Mouse (Mus musculus): ENCODE measurements at regions not wholly inside any gene's neighbourhood (a gene's known extent, or its start where the extent isn't known, plus 50 kb on each side); places are given as distances from the start of the nearest gene placed in this dataset.

DNA sequence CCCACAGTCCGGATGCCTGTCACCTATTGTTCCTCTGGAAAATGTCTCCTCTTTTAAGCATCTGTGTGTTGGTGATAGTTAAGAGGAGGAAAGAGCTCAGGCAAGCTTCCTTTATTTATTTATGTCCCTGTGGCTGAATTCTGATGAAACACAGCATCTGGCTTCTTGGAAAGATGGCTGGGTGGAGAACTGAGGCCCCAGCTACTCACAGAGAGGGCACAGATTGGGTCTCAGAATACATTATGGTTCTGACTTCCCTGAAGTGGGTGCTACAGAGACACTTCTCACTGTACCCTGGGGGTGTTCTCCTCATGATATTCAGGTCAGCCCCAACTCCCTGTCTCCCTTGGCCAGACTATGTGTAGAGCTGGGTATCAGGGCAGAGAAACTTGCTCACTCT, 408.3 kb downstream of the Rps24 start:
- no peak for TF ChIP-seq CTCF (IDR thresholded peaks at IDR 0.05; ENCODE audit: low read depth)
- ATAC-seq (replicated peaks; ENCODE audit: low FRiP score, low read depth) (no peak), DNase-seq (ENCODE audit: low spot score) (peak; percentile 19)
- Histone ChIP-seq H3K9ac (ENCODE audit: low read depth, low read length) (no peak overlapping the region), H3K36me3 (ENCODE audit: insufficient read depth, low read length) (no peaks in the 10 kb centered on the region), H3K4me1 (replicated peaks; ENCODE audit: insufficient read depth, low read length) (no peaks in the 10 kb centered on the region), H3K4me3 (replicated peaks; ENCODE audit: low read depth, low read length) (no peak overlapping the region), H3K9me3 (replicated peaks; ENCODE audit: low read length) (no peaks in the 10 kb centered on the region), H3K27ac (0 out of 2 replicates have a peak overlapping the region, but pooled peaks have one; percentile 5), H3K27me3 (ENCODE audit: insufficient read depth, low read length) (no peaks in the 10 kb centered on the region), H3K4me2 (ENCODE audit: low read length) (no peak overlapping the region)
- 59% methylated on average over 1 of the region's 1 CpGs for WGBS

DNA sequence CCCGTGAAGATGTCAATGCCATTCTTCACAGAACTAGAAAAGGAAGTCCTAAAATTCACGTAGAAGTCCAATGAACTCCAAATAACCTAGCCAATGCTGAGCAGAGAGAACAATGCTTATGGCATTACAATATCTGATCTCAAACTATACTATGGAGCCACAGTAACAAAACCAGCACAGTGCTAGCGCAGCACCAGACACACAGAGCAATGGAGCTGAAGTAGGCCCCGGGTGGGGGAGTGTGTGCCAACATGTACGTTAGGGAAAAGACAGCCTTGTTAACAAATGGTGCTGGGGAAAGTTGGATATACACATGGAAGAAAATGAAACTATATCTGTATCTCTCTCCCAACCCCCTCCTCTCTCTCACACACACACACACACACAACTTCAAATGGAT, 409.8 kb downstream of the Rps24 start:
- DNase-seq (ENCODE audit: low spot score): no peak
- ATAC-seq (replicated peaks; ENCODE audit: low FRiP score, low read depth): no peak
- Histone ChIP-seq H3K9me3 (replicated peaks; ENCODE audit: low read length) (no peaks in the 10 kb centered on the region), H3K36me3 (ENCODE audit: insufficient read depth, low read length) (no peaks in the 10 kb centered on the region), H3K4me2 (ENCODE audit: low read length) (no peak overlapping the region), H3K4me1 (replicated peaks; ENCODE audit: insufficient read depth, low read length) (no peaks in the 10 kb centered on the region), H3K27ac (no peak overlapping the region), H3K9ac (ENCODE audit: low read depth, low read length) (no peak overlapping the region), H3K27me3 (ENCODE audit: insufficient read depth, low read length) (no peaks in the 10 kb centered on the region), H3K4me3 (replicated peaks; ENCODE audit: low read depth, low read length) (no peak overlapping the region)
- no peak for TF ChIP-seq CTCF (IDR thresholded peaks at IDR 0.05; ENCODE audit: low read depth)
- 92% methylated on average over 5 of the region's 5 CpGs for WGBS

DNA sequence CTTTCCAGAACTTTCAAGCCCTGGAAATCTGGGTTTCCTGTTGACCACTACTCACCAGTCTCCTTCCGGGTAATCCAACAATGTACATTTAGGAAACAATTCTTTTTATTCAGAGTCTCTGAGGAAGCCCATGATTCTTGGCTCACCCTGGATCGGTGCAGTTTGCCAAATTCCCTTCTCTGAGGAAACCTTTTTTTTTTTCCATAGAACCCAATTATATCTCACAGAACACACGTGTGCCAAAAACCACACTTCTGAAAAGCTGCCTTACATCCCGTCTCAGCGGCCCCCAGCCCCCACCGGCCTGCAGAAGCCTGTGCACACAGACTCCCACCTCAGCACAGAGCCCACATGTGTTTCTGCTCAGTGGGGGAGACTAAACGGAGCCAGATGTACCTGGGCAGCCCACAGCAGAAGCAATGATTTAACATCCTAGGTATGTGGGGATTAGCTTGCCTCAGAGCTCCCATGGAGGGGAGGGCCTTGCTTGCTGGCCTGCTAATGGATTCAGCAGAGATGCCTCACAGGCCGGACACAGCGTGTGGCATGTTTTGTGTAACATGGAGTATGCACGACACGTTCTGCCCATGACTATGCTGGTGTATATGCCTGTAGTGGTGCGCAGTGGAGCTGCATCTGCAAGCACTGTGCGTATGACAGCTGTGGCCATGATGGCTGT, 413.7 kb downstream of the Rps24 start:
- Histone ChIP-seq H3K36me3 (ENCODE audit: insufficient read depth, low read length) (no peaks in the 10 kb centered on the region), H3K4me2 (ENCODE audit: low read length) (no peak overlapping the region), H3K4me1 (replicated peaks; ENCODE audit: insufficient read depth, low read length) (no peaks in the 10 kb centered on the region), H3K4me3 (replicated peaks; ENCODE audit: low read depth, low read length) (no peak overlapping the region), H3K27me3 (ENCODE audit: insufficient read depth, low read length) (no peaks in the 10 kb centered on the region), H3K9ac (ENCODE audit: low read depth, low read length) (no peak overlapping the region), H3K27ac (no peak overlapping the region), H3K9me3 (replicated peaks; ENCODE audit: low read length) (no peaks in the 10 kb centered on the region)
- DNase-seq (ENCODE audit: low spot score) (peak; percentile 41), ATAC-seq (replicated peaks; ENCODE audit: low FRiP score, low read depth) (no peak)
- 63% methylated on average over 13 of the region's 13 CpGs for whole genome bisulfite sequencing
- no peak for TF ChIP-seq CTCF (IDR thresholded peaks at IDR 0.05; ENCODE audit: low read depth)

DNA sequence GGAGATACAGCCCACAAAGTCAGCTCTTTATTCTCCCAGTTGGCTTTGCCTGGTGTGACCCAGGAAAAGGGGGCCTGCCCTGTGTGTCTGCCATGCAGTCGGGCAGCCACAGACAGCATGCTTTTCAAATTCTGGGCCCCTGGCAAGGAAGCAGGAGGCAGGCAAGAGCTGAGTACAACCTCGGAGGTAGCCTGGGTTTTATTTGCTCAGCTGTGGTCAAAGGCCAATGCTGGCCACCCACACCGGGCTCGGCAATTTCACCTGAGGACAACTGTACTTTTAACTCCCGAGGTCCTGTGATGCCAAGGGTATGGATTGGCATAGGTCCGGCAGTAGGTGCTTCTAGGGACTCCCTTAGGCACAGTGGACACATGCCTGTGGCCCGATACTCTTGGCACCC, 414.8 kb downstream of the Rps24 start:
- no peaks in the 10 kb centered on the region for H3K36me3 ChIP-seq (ENCODE audit: insufficient read depth, low read length)
- H3K27ac ChIP-seq: no peak overlapping the region
- WGBS: 64% methylated on average over 7 of the region's 7 CpGs
- H3K4me2 ChIP-seq (ENCODE audit: low read length): no peak overlapping the region
- H3K9ac ChIP-seq (ENCODE audit: low read depth, low read length): no peak overlapping the region
- DNase-seq (ENCODE audit: low spot score) (no peak), ATAC-seq (replicated peaks; ENCODE audit: low FRiP score, low read depth) (no peak)
- H3K4me3 ChIP-seq (replicated peaks; ENCODE audit: low read depth, low read length): no peak overlapping the region
- H3K4me1 ChIP-seq (replicated peaks; ENCODE audit: insufficient read depth, low read length): no peaks in the 10 kb centered on the region
- no peak for TF ChIP-seq CTCF (IDR thresholded peaks at IDR 0.05; ENCODE audit: low read depth)
- H3K9me3 ChIP-seq (replicated peaks; ENCODE audit: low read length): no peaks in the 10 kb centered on the region
- no peaks in the 10 kb centered on the region for H3K27me3 ChIP-seq (ENCODE audit: insufficient read depth, low read length)

DNA sequence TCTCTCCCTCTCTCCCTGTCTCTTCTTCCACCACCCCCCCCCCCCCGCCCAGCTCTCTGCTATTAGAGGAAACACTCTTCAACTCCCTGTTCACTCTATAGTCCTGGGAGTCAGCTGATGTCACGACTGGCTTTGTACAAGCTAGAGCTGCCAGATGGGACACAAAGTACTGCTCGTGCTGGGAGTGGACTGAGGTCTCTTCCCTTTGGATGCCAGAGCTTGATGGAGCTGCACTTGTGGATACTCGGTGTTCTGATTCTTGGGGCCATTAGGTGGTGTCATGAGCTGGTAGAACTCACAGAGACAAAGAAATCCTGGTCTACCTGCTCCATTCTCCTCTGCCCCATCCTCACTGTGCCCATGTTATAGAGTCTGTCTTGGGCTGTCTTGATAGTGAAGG, 415.9 kb downstream of the Rps24 start:
- WGBS: 15% methylated on average over 3 of the region's 4 CpGs
- ATAC-seq (replicated peaks; ENCODE audit: low FRiP score, low read depth): no peak
- no peak overlapping the region for H3K4me2 ChIP-seq (ENCODE audit: low read length)
- H3K9me3 ChIP-seq (replicated peaks; ENCODE audit: low read length): no peaks in the 10 kb centered on the region
- H3K27ac ChIP-seq: no peak overlapping the region
- no peaks in the 10 kb centered on the region for H3K4me1 ChIP-seq (replicated peaks; ENCODE audit: insufficient read depth, low read length)
- H3K4me3 ChIP-seq (replicated peaks; ENCODE audit: low read depth, low read length): no peak overlapping the region
- H3K36me3 ChIP-seq (ENCODE audit: insufficient read depth, low read length): no peaks in the 10 kb centered on the region
- TF ChIP-seq CTCF (IDR thresholded peaks at IDR 0.05; ENCODE audit: low read depth): peak; percentile 43; the same call in 1 of the 2 replicates
- no peaks in the 10 kb centered on the region for H3K27me3 ChIP-seq (ENCODE audit: insufficient read depth, low read length)
- peak; percentile 59 for DNase-seq (ENCODE audit: low spot score)
- no peak overlapping the region for H3K9ac ChIP-seq (ENCODE audit: low read depth, low read length)

DNA sequence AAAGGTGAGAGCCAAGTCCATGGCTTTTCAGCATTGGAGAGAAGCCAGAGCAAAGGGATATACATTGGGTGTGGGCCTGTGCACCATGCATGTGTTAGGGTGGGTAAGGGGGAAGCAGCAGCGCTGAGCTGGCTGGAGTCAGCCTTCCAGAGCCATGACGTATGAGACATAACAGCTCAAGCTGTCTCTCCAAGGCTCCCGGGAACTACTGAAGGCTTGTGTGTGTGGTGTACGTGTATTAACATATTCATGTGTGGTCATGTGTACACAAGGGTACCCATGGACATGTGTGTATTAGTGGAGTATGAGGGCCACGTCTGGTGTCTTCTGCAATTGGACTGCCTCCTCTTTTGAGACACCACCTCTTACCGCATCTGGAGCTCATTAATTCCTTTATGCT, 417.8 kb downstream of the Rps24 start:
- ATAC-seq (replicated peaks; ENCODE audit: low FRiP score, low read depth) (no peak), DNase-seq (ENCODE audit: low spot score) (no peak)
- Histone ChIP-seq H3K36me3 (ENCODE audit: insufficient read depth, low read length) (no peaks in the 10 kb centered on the region), H3K4me3 (replicated peaks; ENCODE audit: low read depth, low read length) (no peak overlapping the region), H3K27ac (no peak overlapping the region), H3K9me3 (replicated peaks; ENCODE audit: low read length) (no peaks in the 10 kb centered on the region), H3K9ac (ENCODE audit: low read depth, low read length) (no peak overlapping the region), H3K4me1 (replicated peaks; ENCODE audit: insufficient read depth, low read length) (no peaks in the 10 kb centered on the region), H3K27me3 (ENCODE audit: insufficient read depth, low read length) (no peaks in the 10 kb centered on the region), H3K4me2 (ENCODE audit: low read length) (no peak overlapping the region)
- no peak for TF ChIP-seq CTCF (IDR thresholded peaks at IDR 0.05; ENCODE audit: low read depth)
- WGBS: 83% methylated on average over 6 of the region's 6 CpGs

DNA sequence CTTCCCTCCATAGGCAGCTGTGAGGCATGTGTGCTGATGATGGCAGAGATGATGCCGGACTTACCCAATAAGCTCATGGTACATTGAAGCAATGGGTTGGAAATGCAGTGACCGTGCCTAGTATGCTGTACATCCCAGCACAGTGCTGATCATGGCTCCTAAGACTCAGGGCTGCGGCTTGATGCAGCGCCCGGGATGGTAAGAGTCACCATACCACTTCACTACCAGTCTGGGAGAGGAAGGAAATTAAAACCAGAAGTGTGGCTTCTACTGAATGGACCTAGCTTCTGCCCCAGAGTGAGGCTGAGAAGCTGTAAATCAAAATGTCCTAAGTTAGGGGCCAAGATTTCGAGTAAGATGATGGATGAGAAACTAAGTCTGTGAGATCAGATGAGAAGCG, 420.0 kb downstream of the Rps24 start:
- DNase-seq (ENCODE audit: low spot score) (no peak), ATAC-seq (replicated peaks; ENCODE audit: low FRiP score, low read depth) (no peak)
- no peaks in the 10 kb centered on the region for H3K27me3 ChIP-seq (ENCODE audit: insufficient read depth, low read length)
- H3K4me3 ChIP-seq (replicated peaks; ENCODE audit: low read depth, low read length): no peak overlapping the region
- H3K9ac ChIP-seq (ENCODE audit: low read depth, low read length): no peak overlapping the region
- TF ChIP-seq CTCF (IDR thresholded peaks at IDR 0.05; ENCODE audit: low read depth): no peak
- no peaks in the 10 kb centered on the region for H3K4me1 ChIP-seq (replicated peaks; ENCODE audit: insufficient read depth, low read length)
- H3K27ac ChIP-seq: no peak overlapping the region
- H3K36me3 ChIP-seq (ENCODE audit: insufficient read depth, low read length): no peaks in the 10 kb centered on the region
- WGBS: 67% methylated on average over 7 of the region's 7 CpGs
- H3K4me2 ChIP-seq (ENCODE audit: low read length): no peak overlapping the region
- no peaks in the 10 kb centered on the region for H3K9me3 ChIP-seq (replicated peaks; ENCODE audit: low read length)
